Mouse (Mus musculus): ENCODE results near the gene Trpc4ap.
A peak's percentile ranks its signal among the peaks of the same experiment; 100 is the strongest.
"Not testable (repeated sequence)": the region's sequence is repeated elsewhere in the genome, so short reads cannot be mapped to it uniquely, and the experiment has no call there.

The Trpc4ap gene

DNA sequence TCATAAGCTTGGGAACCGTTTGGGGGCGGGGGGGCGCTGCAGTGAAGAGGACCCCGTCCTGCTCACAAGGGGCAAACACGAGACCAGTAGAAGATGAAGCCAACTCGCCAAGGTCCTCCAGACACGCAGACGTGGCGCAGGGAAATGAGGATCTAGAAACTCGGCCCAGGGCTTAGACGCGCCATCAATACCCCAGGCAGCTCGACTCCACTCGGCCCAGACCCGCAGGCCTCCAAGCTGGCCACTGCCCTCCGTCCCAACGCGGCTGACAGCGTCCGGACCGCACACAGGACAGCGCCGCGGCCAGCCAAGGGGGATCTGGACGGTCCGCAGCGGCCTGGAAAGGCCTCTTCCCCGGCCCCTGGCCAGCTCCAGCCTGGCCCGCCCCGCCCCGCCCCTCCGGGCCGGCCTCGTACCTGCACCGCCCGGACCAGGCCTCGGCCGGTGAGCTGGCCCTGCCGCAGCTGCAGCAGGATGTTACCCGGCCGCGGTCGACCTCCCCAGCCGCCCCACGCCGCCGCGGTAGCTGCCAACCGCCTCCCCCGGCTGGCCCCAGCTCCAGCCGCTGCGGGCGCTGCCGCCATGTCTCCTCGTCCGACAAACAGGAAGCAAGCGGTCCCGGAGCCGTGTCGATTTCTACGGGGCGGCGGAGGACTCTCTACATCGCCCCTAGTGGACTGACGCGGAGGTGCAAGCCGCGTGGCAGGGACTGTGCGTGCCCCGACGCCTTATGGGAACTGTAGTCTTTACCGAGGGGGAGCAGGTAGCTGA, at the start of gene Trpc4ap:
Gene Trpc4ap, minus strand, starts transcription at position 662 of the 771 bp plus-strand sequence.
- peak; percentile 99 for DNase-seq

DNA sequence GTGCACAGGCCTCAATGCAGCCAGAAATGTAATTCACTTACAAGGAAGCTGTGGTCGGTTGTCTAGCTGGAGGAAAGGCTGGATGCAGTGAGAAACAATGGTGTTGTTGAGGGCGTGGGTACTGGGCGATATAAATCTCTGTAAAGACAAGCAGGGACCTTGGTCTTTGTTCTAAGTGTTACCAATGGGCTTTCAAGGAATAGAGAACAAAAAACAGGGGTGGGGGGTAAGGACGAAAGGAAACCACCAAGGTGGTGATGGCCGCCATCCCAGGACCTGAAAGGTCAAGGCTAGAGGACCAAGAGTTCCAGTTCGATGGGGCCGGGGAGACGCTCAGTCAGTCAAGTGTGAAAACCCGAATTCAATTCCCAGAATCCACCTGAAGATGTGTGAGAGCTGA, 45.6 kb upstream of the Trpc4ap start:
- no peak for DNase-seq

DNA sequence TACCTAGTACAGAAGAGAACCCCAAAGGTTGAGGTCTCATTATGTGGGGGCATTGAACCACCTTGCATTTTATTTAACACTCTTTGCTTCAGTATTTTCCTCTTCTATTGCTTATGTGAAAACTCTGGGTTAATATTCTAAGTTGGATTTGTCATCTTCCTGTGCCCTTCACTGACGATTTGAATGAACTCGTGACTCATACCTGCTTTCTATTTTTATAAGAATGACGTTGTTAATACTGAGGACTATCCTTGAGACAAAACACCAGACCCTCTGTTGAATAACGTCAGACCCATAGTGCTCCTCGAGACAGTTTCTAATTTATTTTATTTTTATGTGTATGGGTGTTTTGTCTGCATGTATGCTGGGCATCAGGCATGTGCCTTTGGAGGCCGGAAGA, 44.8 kb upstream of the Trpc4ap start:
- DNase-seq: no peak

DNA sequence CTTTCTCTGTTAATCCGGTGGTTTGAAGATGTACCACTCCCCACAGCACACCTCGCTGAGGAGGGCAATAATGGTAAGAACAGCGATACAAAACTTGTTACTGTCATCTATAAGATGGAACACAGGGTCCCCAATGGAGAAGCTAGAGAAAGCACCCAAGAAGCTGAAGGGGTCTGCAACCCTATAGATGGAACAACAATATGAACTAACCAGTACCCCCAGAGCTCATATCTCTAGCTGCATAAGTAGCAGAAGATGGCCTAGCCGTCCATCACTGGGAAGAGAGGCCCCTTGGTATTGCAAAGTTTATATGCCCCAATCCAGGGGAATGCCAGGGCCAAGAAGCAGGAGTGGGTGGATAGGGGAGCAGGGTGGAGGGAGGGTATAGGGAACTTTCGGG, 43.6 kb upstream of the Trpc4ap start, which contains the start of gene Gm17581:
Gene Gm17581, minus strand, starts transcription at position 101 of the 400 bp plus-strand sequence.
- DNase-seq: not testable (repeated sequence)

DNA sequence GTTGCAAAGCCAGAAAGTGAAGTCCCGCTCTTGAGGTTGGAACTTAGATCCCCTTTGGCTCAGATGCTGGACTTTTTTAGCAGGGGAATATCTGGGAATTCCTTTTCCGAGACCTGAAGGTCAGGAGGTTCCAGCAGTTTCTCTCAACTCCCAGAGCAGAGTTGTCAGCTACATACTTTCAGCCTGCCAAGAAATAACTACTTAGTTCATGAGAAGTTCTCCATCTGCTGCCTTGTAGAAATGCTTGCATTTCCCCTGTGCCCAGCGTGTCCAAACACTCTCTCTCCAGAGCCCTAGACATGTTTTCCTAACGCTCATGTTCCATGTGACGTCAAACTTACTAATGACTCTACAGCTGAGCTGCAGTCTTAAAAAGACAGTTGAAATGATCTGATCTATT, 42.9 kb upstream of the Trpc4ap start:
- DNase-seq: no peak

DNA sequence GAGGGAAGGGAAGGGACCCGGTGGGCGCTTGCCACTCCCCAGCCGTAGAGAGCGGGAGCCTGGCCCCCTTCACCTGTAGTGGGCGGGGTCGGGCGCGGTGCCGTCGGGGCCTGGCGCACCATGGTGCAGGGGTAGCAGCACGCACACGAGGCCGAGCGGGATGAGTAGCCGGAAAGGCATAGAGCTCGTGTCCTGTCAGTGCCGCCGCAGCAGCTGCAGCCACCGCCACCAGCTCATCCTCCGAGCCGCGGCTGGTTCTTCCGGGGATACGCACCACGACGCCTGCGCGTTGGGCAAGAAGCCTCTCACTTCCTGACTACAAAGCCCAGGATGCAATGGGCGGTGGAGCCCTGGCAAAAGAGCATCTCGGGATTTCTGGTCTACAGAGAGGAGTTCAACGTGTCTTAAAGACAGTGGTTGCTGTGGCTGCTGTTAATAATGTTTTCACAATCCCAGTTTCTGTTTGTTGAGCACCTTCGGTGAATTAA, 37.0 kb upstream of the Trpc4ap start, which contains the start of gene Edem2:
Gene Edem2, minus strand, starts transcription at position 318 of the 488 bp plus-strand sequence.
- peak; percentile 91 to 93 for DNase-seq

DNA sequence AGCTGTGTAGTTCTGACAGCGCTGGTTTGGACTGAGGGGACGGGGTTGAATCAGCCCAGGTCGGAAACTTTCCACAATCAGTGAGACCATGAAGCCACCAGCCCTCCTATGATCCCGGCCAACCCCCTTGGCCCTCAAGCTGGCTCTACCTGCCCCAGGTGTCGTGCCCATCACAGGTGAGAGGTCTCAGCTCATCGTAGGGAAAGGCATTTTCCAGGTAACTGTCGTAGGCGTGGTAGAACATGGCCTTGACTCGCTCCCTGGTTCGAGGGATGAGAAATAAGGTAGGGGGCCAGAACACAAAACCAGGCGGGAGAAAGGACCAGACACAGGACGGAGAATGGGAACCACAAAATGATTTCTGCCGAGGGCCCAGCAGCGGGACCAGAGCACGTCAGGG, 36.6 kb upstream of the Trpc4ap start:
- peak in 1 of 2 experiments; percentile 5 for DNase-seq

DNA sequence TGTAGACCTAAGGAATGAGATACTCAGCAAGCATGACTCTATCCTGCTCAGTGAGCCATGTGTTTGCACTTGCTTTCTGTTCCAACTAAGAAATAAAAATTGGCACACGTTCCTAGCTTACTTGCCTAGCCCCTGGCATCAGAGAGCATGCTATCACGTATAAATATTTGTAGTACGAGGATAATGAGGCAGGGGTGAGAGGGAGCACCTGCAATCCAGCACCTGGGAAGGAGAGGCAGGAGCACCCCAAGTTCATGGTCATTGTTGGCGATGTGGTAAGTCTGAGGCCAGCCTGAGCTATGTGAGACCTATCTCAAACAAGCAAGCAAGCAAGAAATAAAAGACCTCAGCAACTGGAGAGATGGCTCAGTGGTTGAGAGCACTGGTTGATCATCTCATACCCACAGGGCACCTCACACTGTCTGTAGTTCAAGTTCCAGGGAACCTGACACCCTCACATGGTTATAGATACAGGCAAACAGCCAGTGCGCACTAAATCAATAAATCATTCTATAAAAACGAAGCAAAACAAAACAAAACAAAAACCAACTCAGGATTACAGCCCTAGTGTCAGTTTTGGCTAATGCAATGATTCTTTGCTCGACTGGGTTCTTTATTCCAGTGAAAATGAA, 35.7 kb upstream of the Trpc4ap start:
- no peak for DNase-seq

DNA sequence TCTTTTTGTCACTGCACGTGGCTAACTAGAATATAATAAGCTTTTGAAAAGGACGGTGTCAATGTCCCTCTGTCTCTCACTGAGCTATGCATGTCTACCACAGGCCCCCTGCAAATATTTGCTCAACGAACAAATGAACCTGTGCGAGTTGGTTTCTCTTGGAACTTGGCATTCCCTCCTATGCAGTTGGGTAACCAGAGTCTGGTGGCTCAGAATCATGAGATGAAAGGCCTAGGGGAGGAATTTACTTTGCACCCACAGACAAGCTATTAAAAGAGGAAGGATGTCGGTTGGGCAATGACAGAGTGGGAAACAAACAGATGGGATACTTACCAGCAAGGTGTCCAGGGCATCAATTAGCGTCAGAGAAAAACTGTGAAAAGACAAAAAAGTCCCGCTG, 34.1 kb upstream of the Trpc4ap start:
- DNase-seq: no peak

DNA sequence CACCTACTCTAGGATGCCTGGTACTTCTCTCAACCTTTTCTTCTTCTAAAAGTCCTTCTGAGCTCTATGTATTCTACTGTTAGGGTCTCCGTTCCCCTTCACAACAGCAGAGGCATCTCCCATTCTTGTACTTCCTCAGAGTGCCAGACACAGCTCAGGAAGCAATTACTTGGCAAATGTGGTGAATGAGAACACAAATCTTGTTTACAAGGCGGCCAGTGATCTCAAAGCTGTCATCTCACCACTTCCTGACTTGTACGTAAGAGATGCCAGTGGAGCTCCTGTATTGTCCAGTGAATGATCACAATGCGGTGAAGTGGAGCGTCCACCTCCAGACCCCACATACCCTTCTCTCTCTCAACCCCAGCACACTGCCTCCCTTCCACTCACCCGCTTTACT, 32.3 kb upstream of the Trpc4ap start:
- DNase-seq: no peak

DNA sequence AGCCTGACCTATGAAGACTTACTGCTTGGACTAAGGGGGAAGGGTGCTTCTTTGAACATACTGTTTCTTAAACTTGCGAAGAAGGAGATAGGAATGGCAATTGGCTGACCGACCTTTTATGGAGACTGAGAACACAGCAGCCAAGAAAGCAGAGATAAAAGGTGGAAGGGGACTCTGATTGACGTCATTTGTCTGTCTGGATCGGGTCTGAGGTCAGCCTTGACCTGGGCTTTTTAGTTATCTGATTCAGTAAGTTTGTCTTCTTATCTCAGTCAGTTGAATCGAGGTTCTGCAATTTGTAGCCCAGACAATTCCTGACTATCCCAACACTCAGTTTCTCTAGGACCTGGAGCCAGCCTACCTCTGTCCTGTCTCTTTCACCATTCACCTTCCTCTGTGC, 31.9 kb upstream of the Trpc4ap start:
- DNase-seq: no peak

DNA sequence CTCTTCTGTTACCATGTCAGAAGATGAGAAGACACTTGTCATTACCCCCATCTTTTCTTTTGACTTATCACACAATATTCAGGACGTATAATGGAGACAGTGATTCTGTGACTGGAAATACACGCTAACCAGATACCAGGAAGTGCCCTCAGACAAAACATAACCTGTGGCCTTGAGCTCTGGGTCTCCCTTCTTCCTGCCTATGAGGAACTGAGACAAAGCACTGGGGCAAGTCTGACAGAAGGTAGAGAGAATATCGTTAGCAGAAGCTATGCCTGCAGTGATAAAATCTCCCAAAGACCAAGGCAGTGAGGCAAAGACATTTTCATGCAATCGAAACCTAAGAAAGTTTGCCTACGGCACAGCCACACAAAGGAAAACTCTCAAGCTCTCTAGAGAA, 28.4 kb upstream of the Trpc4ap start:
- DNase-seq: no peak

DNA sequence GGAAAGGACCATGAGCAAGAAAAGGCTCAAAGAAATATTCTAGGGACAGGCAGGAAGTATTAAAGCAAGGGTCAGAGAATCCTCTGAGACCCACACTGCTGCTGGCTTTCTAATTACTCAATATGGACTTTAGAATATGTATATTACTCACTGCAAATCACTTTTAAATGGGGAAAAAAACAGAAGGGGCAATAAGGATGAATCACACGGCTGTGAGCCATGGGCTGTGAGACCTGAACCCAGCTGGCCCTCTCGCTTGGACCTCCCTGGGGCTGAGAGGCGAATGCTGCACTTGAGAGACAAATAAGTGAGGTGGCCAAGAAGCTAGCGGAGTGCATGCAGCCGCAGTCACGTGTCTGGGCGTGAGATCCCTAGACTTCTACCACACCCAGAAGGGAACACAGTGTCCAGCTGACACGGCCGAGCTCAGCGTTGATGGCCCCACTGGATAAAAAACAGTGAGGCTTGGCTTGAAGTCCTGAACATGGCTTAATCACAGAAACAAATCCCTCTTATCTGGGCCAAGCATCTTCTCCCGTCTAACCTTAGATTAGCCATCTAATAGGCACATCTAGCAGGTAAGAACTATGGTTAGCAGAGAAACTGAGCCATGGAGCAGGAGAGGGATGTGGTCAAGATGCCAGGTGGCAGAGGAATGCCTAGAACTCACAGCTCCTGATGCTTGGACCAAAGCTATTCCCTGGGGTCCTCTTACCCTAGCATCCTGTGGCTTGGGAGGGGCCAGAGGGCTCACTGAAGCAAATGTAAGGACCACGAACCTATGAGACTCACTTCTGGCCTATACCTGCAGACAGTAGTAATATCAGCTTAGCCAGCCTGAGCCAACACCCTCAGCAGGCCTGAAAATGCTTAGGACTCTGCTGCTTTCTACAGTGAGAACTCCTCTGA, 25.2 kb upstream of the Trpc4ap start:
- no peak for DNase-seq

DNA sequence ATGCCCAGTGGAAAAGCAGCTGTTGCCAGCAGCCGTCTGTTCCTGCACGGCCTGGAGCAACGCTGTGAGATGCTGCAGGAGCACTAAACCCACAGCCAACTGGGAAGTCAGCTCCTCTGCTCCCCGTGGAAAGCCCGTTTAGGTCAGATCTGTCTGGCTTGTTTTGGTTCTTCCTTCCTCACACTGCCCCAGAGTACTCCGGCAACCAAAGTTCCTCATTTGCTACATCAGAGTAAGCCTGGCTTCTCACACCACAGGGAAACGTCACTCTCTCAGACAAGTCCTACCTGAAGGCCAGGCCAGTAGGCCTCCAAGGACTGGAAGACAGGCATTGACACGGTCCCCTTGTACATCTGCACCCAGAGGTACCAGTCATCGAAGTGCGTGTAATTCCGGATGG, 18.4 kb upstream of the Trpc4ap start:
- DNase-seq: no peak

DNA sequence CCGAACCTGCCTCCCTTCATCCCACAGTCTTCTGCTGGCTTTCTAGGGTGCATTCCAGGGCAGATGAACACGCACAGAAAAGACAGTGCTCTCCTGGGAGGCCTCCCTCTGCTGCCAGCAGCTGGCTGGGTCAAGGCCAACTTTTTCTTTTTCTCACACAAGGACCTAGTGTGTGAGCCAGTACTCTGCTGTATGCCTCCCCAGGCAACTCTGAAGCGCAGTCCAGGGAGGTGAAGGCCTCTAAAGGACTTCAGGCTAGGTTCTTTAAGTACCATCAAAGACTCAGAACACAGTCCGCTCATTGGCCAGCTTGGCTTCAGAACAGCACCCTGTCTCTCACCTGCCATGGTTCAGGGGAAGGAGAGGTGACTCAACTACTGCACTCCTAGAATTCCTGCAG, 15.1 kb upstream of the Trpc4ap start:
- DNase-seq: peak in 1 of 2 experiments; percentile 32

DNA sequence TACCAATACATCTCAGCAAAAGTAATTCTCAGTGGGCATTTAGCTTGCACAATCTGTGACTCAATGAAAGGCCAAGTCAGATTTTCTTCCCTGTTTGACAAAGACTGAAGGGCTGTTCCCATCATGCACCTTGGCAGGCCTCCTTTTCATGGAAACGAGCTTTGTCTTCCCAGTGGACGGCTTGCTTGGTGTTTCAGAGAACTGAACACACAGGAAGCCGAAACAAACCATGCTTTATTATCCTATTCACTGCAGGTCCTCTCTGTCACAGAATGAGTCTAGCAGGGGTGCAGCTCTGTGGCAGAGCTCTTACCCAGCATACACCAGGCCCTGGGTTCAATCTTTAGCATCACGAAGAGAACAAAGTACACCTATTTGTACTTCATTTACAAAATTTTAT, 11.4 kb upstream of the Trpc4ap start:
- DNase-seq: no peak

DNA sequence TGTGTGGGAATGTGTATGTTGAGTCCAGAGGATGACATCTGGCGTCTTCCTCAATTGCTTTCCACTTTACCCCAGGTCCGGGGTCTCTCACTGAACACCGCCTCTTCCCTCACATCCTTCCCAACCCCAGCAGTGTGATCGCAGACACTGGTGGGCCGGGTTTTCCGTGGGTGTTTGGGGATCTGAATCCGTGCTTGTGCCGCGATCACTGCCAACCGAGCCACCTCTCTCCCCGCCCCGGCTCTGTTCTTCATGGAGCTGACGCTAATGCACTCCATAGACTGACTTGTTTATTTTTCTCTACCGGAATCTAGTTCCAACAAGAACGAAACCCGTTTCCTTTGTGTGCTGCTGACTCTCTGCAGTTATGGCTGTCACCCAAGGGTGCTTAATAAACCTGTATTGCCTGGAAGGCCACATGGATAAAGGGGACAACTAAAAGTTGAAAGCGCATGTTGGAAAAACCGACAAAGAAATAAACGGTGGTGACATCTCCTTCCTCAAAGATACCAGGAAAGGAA, 9.3 kb upstream of the Trpc4ap start:
- DNase-seq: no peak

DNA sequence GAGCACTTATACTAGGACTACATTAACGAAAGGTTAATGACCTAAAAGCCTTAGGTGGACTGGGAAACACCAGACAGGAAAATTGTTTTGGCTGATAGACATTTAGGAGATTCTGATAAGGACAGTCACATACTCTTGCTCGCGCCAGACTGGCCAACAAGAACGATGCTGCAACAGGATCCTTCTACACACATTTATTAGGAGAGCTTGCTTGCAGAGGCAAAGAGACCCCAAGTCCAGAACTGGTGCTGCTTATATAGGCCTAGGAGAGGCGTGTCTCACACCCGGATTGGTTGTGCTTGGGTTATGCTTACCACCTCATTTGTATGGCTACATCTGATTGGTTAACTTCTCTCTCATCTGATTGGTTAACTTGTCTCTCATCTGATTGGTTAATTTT, 6.3 kb upstream of the Trpc4ap start:
- DNase-seq: not testable (repeated sequence)

DNA sequence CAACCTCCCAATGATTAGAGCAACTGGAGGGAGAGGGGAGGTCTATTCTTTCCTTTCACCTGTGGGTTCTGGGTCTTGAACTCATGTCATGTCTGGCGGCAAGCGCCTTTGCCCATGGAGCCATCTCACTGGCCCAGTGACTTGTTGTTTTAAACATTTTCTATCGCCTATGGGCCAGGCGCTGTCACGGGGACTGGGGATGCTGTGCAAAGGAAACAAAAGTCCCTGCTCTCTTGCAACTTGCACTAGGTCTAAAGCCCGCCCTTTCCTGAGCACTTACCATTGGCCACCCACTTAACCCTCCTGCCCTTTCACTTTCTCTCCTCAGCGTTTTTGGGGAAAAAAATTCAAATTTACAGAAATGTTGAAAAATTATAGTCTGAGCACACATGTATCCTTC, 4.7 kb upstream of the Trpc4ap start:
- no peak for DNase-seq

DNA sequence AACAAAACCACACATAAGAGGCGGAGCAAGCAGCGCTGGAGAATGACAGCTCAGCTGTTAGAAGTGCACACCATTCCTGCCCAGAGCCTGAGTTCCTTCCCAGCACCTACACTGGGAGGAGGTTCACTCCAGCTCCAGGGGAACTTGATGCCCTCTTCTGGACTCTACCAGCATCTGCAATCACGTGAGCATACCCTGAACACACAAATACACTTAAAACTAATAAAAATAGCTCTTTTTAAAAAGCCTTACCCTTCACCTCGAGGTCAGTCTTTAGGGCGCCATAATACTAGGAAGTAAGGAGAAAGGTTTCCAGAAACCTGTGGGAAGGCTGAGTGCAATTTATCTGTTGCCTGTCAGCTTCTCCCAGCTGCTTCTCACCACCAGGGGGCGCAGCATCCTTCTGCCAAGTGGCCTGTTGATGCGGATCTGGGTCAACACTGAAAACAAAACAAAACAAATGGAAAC, 3.9 kb upstream of the Trpc4ap start:
- DNase-seq: peak; percentile 96 to 99

DNA sequence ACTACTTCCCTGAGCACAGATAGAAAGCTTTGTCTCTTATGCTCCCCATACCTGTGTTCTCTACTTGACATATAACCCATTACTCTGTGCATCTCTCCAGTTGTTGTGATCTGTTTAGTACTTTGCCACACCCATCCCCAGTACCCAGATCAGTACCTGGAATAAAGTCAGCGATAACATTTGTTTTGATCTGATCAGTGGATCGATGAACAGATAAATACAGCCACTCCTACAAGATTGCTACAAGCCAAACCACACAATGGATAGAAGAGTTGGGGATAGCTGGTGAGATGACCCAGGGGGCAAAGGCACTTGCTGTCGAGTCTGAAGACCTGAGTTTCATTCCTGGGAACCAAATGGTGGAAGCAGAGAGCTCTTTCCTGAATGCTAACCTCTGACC, 3.1 kb upstream of the Trpc4ap start:
- no peak for DNase-seq

DNA sequence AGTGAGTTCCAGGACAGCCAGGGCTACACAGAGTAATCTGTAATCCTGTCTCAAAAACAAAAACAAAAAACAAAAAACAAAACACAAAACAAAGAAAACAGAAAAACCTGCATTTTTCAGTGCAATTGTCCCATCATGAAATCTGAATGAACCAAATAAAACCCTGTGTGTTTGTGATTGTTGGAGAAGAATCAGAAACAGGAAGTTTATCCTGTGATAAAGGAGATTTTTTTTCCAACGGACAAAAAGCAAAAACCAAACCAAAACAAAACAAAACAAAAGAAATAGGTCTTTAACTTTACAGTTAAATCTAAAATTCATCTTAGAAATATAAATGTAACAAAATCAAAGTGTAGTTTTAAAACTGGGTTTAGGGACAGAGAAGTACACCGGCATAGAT, 2.4 kb upstream of the Trpc4ap start:
- DNase-seq: no peak

DNA sequence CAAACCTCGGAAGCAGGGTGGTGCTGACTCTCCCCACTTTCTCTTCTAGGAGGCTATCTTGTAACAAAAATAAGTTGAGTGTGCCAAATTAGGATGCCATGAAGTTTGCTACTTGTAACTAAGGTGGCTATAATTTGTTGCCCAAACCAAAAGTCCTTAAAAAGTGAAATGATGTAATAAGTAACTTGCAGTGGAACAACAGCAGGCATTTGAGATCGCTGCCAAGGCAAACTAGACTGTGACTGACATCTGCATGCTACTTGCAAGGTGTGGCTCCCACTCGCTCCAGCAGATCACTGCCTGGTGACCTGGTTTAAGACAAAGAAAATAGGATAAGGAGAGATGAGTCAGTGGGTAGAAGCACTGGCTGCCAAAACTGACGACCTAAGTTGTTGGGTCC, 952 bp upstream of the Trpc4ap start:
- DNase-seq: no peak

Data from cerebellum, postnatal 14 days (tissue).